Mouse (Mus musculus) CH12.LX (cell line): ENCODE results near the gene Rpl6.

ENCODE experiments used
- CTCF ChIP-seq, 2 experiments: IDR thresholded peaks in 1 of 2; conservative IDR thresholded peaks in 1 of 2; 2 replicates each; pipeline ENCODE4 v1.5.1; 2011 to 2012; ENCODE audit warnings: low read depth in 2 of 2, low read length in 2 of 2, improper control_type of control experiment in 1 of 2, inconsistent platforms in 1 of 2, mild to moderate bottlenecking in 1 of 2, moderate library complexity in 1 of 2
- E2F4 ChIP-seq: IDR thresholded peaks from 2 replicates; pipeline ENCODE4 v1.6.1; 2011; ENCODE audit warnings: low read depth, low read length, improper control_type of control experiment; ENCODE audit not compliant: insufficient replicate concordance
- EP300 ChIP-seq: IDR thresholded peaks from 2 replicates; pipeline ENCODE4 v1.6.1; 2011; ENCODE audit warnings: low read length, improper control_type of control experiment
- ETS1 ChIP-seq: conservative IDR thresholded peaks from 2 replicates; pipeline ENCODE4 v1.6.1; 2012; ENCODE audit warnings: low read depth, mild to moderate bottlenecking, inconsistent platforms, low read length, improper control_type of control experiment, moderate library complexity
- GABPA ChIP-seq: IDR thresholded peaks from 2 replicates; pipeline ENCODE4 v1.6.1; 2012; ENCODE audit warnings: low read depth, low read length, improper control_type of control experiment, inconsistent platforms; ENCODE audit not compliant: insufficient replicate concordance
- IRF4 ChIP-seq: IDR thresholded peaks from 2 replicates; pipeline ENCODE4 v1.6.1; 2014; ENCODE audit warnings: low read depth, mild to moderate bottlenecking, inconsistent platforms, low read length, improper control_type of control experiment
- POLR2A ChIP-seq: IDR thresholded peaks from 2 replicates; pipeline ENCODE4 v1.6.1; 2011; ENCODE audit warnings: low read depth, mild to moderate bottlenecking, improper control_type of control experiment, low read length
- SMC3 ChIP-seq: IDR thresholded peaks from 2 replicates; pipeline ENCODE4 v1.6.1; 2011; ENCODE audit warnings: low read depth, low read length, improper control_type of control experiment

- no peak for TF ChIP-seq E2F4
- TF ChIP-seq POLR2A, result no peak
- TF ChIP-seq CTCF (conservative IDR thresholded peaks at IDR 0.05 in 1 of 2, IDR thresholded peaks at IDR 0.05 in 1 of 2; ENCODE audit: low read depth in 2 of 2, low read length in 2 of 2), result no peak
- no peak for TF ChIP-seq EP300
- no peak for TF ChIP-seq SMC3
- TF ChIP-seq GABPA, result no peak
- TF ChIP-seq ETS1, result no peak
- TF ChIP-seq IRF4, result no peak
These were observed 16.5 kb downstream of the Rpl6 start for GRCm38 (mm10) chr5:121220732-121221301.
